Mouse (Mus musculus): ENCODE data around the gene Rbm24.

DNA sequence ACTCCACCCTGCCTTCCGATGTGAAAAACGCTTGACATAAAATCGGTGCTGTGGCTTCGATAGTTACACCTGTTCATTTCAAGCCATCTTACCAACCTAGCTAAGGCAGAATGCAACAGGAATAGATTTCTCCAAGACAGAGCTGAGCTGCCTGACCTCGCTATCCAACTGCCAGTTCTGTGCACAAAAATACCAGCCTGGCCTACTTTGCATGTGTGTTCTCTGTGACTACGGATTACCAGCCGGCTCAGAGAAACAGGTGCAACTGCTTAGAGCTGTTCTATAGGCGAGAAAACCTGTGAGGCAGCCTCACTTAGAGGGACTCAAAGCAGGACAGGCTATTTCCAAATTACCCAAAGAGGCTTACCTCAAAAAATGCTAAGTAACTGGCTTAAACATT lies 4.2 kb upstream of the Rbm24 start:
- no peak for TF ChIP-seq GATA1 (IDR thresholded peaks at IDR 0.05; ENCODE audit: low read length)
- TF ChIP-seq TAL1 (IDR thresholded peaks at IDR 0.05; ENCODE audit: low read length): no peak
